7 mouse cellular contexts compared by ENCODE assay signal in the genomic region with DNA sequence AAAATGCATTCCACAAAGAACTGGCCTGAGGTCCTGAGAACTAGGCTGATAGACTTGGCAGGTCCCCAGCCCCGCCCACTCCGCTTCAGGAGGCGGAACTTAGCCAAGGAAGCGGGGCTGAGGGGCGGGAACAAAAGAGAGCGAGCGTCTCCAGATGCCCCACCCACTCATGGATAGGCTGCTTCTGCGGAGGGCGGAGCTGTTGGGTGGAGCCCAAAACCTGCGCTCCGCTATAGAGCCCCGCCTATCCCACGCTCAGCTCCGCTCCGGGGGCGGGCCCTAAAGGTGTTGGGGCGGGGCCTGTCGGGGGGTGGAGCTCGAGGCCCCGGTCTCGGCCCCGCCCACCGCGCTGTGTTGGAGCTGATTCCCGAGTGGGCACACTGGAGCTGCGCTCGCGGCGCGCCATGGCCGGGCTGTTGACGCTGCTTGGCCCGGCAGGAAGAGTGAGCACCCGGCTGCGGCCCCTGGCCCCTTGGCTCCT. TPM values are rescaled to one million over a fixed set of nuclear protein-coding genes. Genes with fewer than 3 reads are reported as not detected.
DNase-seq lines count a peak whose midpoint lies in the region; ATAC-seq lines count a peak whose summit lies in the region.

A gene (plus strand): TSS at position 308 of the 481 bp plus-strand sequence.

- H3K27ac ChIP-seq in intestine, embryonic 16.5 days (ENCODE audit: low read length): peak within 1 kb of the TSS; percentile 20; the same call in 1 of the 2 replicates
- H3K27ac ChIP-seq in midbrain, embryonic 11.5 days (ENCODE audit: low read depth, low read length): no peak within 1 kb of the TSS

- H3K36me3 ChIP-seq in intestine, embryonic 16.5 days (ENCODE audit: control insufficient read depth, insufficient read depth, low read length): no peaks in the 10 kb centered on the region
- no peaks in the 10 kb centered on the region for H3K36me3 ChIP-seq in midbrain, embryonic 11.5 days (ENCODE audit: control insufficient read depth, insufficient read depth, low read length)

- H3K4me1 ChIP-seq in intestine, embryonic 16.5 days (ENCODE audit: control insufficient read depth, insufficient read depth, low read length): peaks cover 16% of the 10 kb centered on the region
- H3K4me1 ChIP-seq in midbrain, embryonic 11.5 days (ENCODE audit: control insufficient read depth, insufficient read depth, low read length): peaks cover 17% of the 10 kb centered on the region; the same call in 1 of the 2 replicates

- H3K9me3 ChIP-seq in intestine, embryonic 16.5 days (ENCODE audit: control insufficient read depth, low read length): no peaks in the 10 kb centered on the region
- no peaks in the 10 kb centered on the region for H3K9me3 ChIP-seq in midbrain, embryonic 11.5 days (ENCODE audit: control insufficient read depth, low read length)

- peak within 1 kb of the TSS; percentile 59 for H3K4me3 ChIP-seq in intestine, embryonic 16.5 days (ENCODE audit: low read length)
- peak within 1 kb of the TSS; percentile 66 for H3K4me3 ChIP-seq in midbrain, embryonic 11.5 days (ENCODE audit: low read depth, low read length)

- intact Hi-C loops in left cerebral cortex, postnatal 36 days (cut with DNase I): no loop called here

- H3K4me2 ChIP-seq in intestine, embryonic 16.5 days (ENCODE audit: low read depth, low read length): peak within 1 kb of the TSS; percentile 90
- H3K4me2 ChIP-seq in midbrain, embryonic 11.5 days: peak within 1 kb of the TSS; percentile 98

- DNase-seq in adrenal gland, adult 8-10 months: peak; percentile 97
- peak; percentile 95 for DNase-seq in embryo, embryonic 9.5 days (ENCODE audit: extremely low spot score)
- peak; percentile 74 to 85 for DNase-seq in gastrocnemius, postnatal 4 days (ENCODE audit: low spot score in 2 of 2)
- DNase-seq in left cerebral cortex, postnatal 36 days (ENCODE audit: low spot score in 2 of 2): peak; percentile 90 to 92
- peak; percentile 100 for DNase-seq in midbrain, embryonic 11.5 days (ENCODE audit: low spot score, missing footprints)
- peak; percentile 97 for DNase-seq in skeletal muscle tissue, adult 2 months (ENCODE audit: low read depth, low spot score)

- peak; percentile 96 for ATAC-seq in intestine, embryonic 16.5 days
- ATAC-seq in midbrain, embryonic 11.5 days (ENCODE audit: low FRiP score): peak; percentile 96

- under 1% methylated on average over 34 of the region's 35 CpGs for WGBS in intestine, embryonic 16.5 days
- 0% methylated on average over 35 of the region's 35 CpGs for WGBS in midbrain, embryonic 11.5 days

- H3K27me3 ChIP-seq in intestine, embryonic 16.5 days (replicated peaks; ENCODE audit: control insufficient read depth, insufficient read depth, low read length): no peaks in the 10 kb centered on the region
- H3K27me3 ChIP-seq in midbrain, embryonic 11.5 days (ENCODE audit: control insufficient read depth, insufficient read depth, low read length): no peaks in the 10 kb centered on the region

- H3K9ac ChIP-seq in intestine, embryonic 16.5 days (ENCODE audit: low read depth, low read length): peak within 1 kb of the TSS; percentile 69
- peak within 1 kb of the TSS; percentile 73 for H3K9ac ChIP-seq in midbrain, embryonic 11.5 days (ENCODE audit: low read length)

RNA-seq across cellular contexts. Expression of the gene that starts here (rescaled TPM):
- total RNA-seq in adrenal gland, adult 8-10 months (2022): 10 to 100 TPM; 28.5 to 34.3 (median 29.9) TPM
- total RNA-seq in gastrocnemius, postnatal 4 days (2021): 1 to 10 TPM; 4.3 to 4.6 TPM
- 15.0 and 16.6 TPM in 2 replicates for polyA plus RNA-seq in intestine, embryonic 16.5 days (2015; fragmentation: Nextera tagmentation; extraction: Ambion mirVana)
- 10 to 100 TPM; 10.9 to 12.1 TPM for total RNA-seq in left cerebral cortex, postnatal 36 days (2021)
- polyA plus RNA-seq in midbrain, embryonic 11.5 days (2014; fragmentation: Nextera tagmentation; extraction: Ambion mirVana): 32.2 and 33.0 TPM in 2 replicates
